Mouse (Mus musculus) G1E (cell line): ENCODE measurements around the gene Crim1.
A peak's percentile ranks its signal among the peaks of the same experiment; 100 is the strongest.

ENCODE experiments used
- CTCF ChIP-seq: IDR thresholded peaks from 2 replicates; pipeline ENCODE4 v1.5.1; 2012; ENCODE audit warnings: low read depth, low read length, inconsistent platforms, mixed read lengths
- GATA1 ChIP-seq: IDR thresholded peaks from 2 replicates; pipeline ENCODE4 v1.6.1; 2012; ENCODE audit warnings: borderline replicate concordance, low read length, inconsistent platforms, mixed read lengths
- GATA2 ChIP-seq: IDR thresholded peaks from 2 replicates; pipeline ENCODE4 v1.6.1; 2012; ENCODE audit warnings: low read depth, low read length, inconsistent platforms, borderline replicate concordance
- POLR2AphosphoS5 ChIP-seq: IDR thresholded peaks from 2 replicates; pipeline ENCODE4 v1.6.1; 2012; ENCODE audit warnings: low read depth, low read length, inconsistent platforms; ENCODE audit not compliant: insufficient replicate concordance
- TAL1 ChIP-seq: conservative IDR thresholded peaks from 2 replicates; pipeline ENCODE4 v1.6.1; 2012; ENCODE audit warnings: low read depth, low read length, inconsistent platforms, mixed read lengths

- no peak for TF ChIP-seq CTCF
- TF ChIP-seq POLR2AphosphoS5, result no peak
- peak; percentile 51 for TF ChIP-seq TAL1
- no peak for TF ChIP-seq GATA1
- TF ChIP-seq GATA2, result no peak
Observed at GRCm38 (mm10) chr17:78303053-78303452, 103.0 kb downstream of the Crim1 start.
